Mouse (Mus musculus) neural tube, embryonic 10.5 days (tissue): ENCODE data around the gene Cmtm8.
A peak's percentile ranks its signal among the peaks of the same experiment; 100 is the strongest.

Source experiments
- DNase-seq: peaks from one replicate; pipeline ENCODE4 v3.0.0-alpha.2; 2017; ENCODE audit warnings: low spot score; ENCODE audit errors: extremely low spot score

The Cmtm8 gene

GRCm38 (mm10) chr9:114758272-114758671, 85.7 kb downstream of the Cmtm8 start:
- DNase-seq: no peak

- DNase-seq: peak; percentile 89
These were observed 91.0 kb downstream of the Cmtm8 start for GRCm38 (mm10) chr9:114752863-114753484.

- no peak for DNase-seq
These were observed 91.6 kb downstream of the Cmtm8 start for GRCm38 (mm10) chr9:114752311-114752710.

- no peak for DNase-seq
These were observed 92.4 kb downstream of the Cmtm8 start for GRCm38 (mm10) chr9:114751582-114751981.

GRCm38 (mm10) chr9:114747466-114747865, 96.5 kb downstream of the Cmtm8 start:
- DNase-seq: no peak

GRCm38 (mm10) chr9:114747012-114747411, 96.9 kb downstream of the Cmtm8 start:
- DNase-seq: no peak

- DNase-seq: no peak
These were observed 98.3 kb downstream of the Cmtm8 start for GRCm38 (mm10) chr9:114745654-114746053.

- DNase-seq: no peak
These were observed 98.8 kb downstream of the Cmtm8 start for GRCm38 (mm10) chr9:114745163-114745562.

GRCm38 (mm10) chr9:114742731-114743130, 101.2 kb downstream of the Cmtm8 start:
- DNase-seq: no peak

- no peak for DNase-seq
These were observed 103.6 kb downstream of the Cmtm8 start for GRCm38 (mm10) chr9:114740336-114740735.
